Mouse (Mus musculus): ENCODE measurements around the gene Fam43a.

Gene Fam43a

GRCm38 (mm10) chr16:30599491-30600268, at the start of gene Fam43a:
Gene Fam43a, plus strand, starts transcription at chr16:30599723.
- DNase-seq, result peak; percentile 94 to 95

GRCm38 (mm10) chr16:30549966-30550747, 49.4 kb upstream of the Fam43a start:
- peak; percentile 64 to 84 for DNase-seq

- DNase-seq, result peak in 1 of 2 experiments; percentile 10
These were observed 48.8 kb upstream of the Fam43a start, which contains the start of gene Tmem44 for GRCm38 (mm10) chr16:30550748-30551192. Gene Tmem44, minus strand, starts transcription at chr16:30550842.

GRCm38 (mm10) chr16:30552621-30553338, 46.7 kb upstream of the Fam43a start:
- DNase-seq, result peak; percentile 35 to 41

- no peak for DNase-seq
These were observed 45.4 kb upstream of the Fam43a start for GRCm38 (mm10) chr16:30554109-30554508.

- no peak for DNase-seq
These were observed 40.1 kb upstream of the Fam43a start for GRCm38 (mm10) chr16:30559312-30559992.

GRCm38 (mm10) chr16:30560601-30561000, 38.9 kb upstream of the Fam43a start:
- DNase-seq, result no peak

GRCm38 (mm10) chr16:30565631-30566030, 33.9 kb upstream of the Fam43a start:
- DNase-seq, result no peak

GRCm38 (mm10) chr16:30570173-30570572, 29.4 kb upstream of the Fam43a start:
- DNase-seq, result no peak

GRCm38 (mm10) chr16:30571378-30571777, 28.1 kb upstream of the Fam43a start:
- DNase-seq, result no peak

- no peak for DNase-seq
These were observed 27.3 kb upstream of the Fam43a start for GRCm38 (mm10) chr16:30572239-30572638.

GRCm38 (mm10) chr16:30575815-30576214, 23.7 kb upstream of the Fam43a start:
- no peak for DNase-seq

- no peak for DNase-seq
These were observed 23.1 kb upstream of the Fam43a start for GRCm38 (mm10) chr16:30576392-30576791.

GRCm38 (mm10) chr16:30580765-30581164, 18.8 kb upstream of the Fam43a start:
- no peak for DNase-seq

- DNase-seq, result no peak
These were observed 12.5 kb upstream of the Fam43a start for GRCm38 (mm10) chr16:30586935-30587493.

- peak; percentile 84 to 87 for DNase-seq
These were observed 11.8 kb upstream of the Fam43a start, which contains the start of gene Lsg1 for GRCm38 (mm10) chr16:30587494-30588327. Gene Lsg1, minus strand, starts transcription at chr16:30587592.

GRCm38 (mm10) chr16:30590264-30591209, 9.0 kb upstream of the Fam43a start:
- DNase-seq, result no peak

- DNase-seq, result no peak
These were observed 7.5 kb upstream of the Fam43a start for GRCm38 (mm10) chr16:30591990-30592389.

- no peak for DNase-seq
These were observed 4.2 kb upstream of the Fam43a start for GRCm38 (mm10) chr16:30595356-30595755.
